Mouse (Mus musculus): ENCODE results near the gene C330021F23Rik.
"Not testable (repeated sequence)": the region's sequence is repeated elsewhere in the genome, so short reads cannot be mapped to it uniquely, and the experiment has no call there.

DNA sequence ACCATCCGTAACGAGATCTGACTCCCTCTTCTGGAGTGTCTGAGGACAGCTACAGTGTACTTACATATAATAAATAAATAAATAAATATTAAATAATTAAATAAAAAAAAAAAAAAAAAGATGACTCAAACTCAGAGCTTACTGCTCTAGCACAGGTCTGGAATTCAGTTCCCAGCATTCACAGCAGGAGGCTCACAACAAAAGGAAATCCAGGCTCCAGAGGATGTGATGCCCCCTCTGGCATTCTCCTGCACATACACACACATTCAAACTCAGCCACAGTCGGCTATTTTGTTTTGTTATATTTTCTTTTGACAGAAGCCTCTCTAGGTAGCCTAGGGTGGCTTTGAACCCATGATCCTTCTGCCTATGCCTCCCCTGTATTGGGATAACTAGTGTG lies 14.2 kb downstream of the C330021F23Rik start:
- not testable (repeated sequence) for TF ChIP-seq CTCF, EP300 (IDR thresholded peaks at IDR 0.05; ENCODE audit: low read depth)

All from heart, postnatal 0 days (tissue).